Mouse (Mus musculus): ENCODE measurements around the gene Dusp12.

The Dusp12 gene

DNA sequence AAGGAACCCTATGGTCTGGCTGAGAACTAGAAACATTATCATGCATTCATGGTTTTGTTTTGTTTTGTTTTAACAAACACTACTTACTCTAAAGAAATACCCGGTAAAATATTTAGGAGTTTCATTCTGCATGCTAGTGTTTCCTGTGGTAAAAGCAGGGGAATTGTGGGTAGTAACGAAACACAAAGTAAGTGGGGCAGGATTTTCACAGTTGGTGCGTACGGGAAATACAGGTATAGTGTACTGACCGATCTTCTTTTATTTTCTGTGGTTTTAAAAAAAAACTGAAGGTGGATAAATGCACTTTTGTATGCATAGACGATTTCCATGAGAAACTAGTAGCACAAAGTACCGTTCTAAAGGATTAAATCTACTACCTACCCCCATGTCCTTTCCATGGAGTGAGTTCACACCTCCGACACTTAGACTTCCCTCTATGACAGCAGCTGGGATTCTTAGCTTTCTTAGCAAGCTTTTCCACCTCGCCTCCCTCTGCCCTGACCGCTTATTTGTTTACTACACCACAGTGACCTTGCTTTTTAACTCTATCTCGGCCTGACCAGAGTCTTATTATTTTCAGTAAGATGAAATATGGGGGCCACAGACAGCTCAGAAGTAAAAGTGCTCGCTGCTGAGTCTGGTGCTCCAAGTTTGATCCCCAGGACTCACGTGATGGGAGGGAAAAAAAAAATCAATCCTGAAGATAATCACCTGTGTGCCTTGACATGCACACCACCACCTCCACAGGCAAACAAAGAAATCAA is 23.5 kb downstream of the Dusp12 start:
- DNase-seq: no peak

GRCm38 (mm10) chr1:170858872-170859271 is 26.5 kb downstream of the Dusp12 start:
- no peak for DNase-seq

- no peak for DNase-seq
These were observed 28.0 kb downstream of the Dusp12 start for GRCm38 (mm10) chr1:170857369-170857768.

- DNase-seq: no peak
These were observed 30.1 kb downstream of the Dusp12 start for GRCm38 (mm10) chr1:170855056-170855760.

GRCm38 (mm10) chr1:170853604-170854003 is 31.7 kb downstream of the Dusp12 start:
- no peak for DNase-seq

DNA sequence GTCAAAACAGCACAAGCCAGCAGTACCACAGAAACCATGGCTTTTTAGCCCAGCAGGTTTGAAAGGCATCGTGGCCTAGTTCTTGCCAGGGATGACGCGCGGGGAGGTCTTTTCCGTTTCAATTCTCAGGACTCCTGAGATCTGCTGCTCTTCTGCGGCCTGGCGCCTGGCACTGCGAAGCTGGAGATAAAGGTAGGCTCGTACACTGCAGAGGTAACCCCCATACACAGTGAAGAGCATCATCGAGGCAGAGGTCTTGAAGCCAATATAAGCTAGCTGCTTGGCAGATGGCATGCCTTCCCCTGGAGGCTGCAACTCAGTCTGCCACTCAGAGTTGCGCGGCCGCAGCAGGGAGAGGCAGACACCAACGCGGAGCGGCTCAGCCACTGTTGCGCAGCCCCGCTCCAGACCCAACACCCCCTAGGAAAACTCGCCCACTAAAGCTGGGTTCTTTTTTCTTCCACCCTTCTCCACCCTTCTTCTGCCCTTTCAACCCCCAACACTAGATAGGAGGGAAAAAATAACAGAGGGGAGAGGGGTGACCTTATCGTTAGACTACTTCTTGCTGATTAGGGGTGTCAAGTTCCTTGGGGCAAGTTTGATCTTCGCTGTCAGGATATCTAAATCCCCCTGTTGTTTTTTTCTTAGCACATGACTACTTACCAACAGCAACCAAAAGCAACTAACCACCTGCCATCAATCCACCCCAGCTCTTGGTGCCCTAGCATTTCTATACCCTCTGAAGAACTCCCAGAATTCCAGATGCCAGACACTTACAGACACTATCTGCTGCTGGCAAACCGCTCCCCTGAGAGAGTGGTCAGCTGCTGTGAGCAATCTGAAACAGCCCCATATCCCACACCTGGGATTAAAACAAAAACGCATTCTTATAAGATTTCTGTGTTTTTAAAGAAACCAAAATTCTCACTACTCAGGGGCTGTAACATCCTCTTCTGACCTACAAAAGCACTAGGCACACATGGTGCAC is 34.4 kb downstream of the Dusp12 start:
- DNase-seq: no peak

DNA sequence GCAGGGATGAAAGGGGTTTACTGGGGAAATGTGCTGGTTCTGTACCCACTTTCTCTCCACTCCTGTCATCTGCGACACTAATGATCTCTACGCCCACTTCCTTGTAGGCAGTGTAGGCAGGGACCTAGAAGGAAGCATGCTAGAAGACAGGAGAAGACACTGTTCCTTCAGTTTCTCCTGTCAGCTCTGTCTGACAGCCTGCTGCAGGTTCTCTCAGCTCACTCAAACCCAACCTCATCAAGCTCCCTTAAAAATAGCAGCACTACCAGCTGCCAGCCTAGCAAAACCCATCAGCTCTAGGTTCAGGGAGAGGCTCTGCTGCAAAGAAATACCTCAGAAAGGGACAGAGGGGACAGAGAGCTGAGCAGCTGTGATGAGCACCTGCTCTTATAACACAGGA is 35.3 kb downstream of the Dusp12 start:
- DNase-seq: no peak

DNA sequence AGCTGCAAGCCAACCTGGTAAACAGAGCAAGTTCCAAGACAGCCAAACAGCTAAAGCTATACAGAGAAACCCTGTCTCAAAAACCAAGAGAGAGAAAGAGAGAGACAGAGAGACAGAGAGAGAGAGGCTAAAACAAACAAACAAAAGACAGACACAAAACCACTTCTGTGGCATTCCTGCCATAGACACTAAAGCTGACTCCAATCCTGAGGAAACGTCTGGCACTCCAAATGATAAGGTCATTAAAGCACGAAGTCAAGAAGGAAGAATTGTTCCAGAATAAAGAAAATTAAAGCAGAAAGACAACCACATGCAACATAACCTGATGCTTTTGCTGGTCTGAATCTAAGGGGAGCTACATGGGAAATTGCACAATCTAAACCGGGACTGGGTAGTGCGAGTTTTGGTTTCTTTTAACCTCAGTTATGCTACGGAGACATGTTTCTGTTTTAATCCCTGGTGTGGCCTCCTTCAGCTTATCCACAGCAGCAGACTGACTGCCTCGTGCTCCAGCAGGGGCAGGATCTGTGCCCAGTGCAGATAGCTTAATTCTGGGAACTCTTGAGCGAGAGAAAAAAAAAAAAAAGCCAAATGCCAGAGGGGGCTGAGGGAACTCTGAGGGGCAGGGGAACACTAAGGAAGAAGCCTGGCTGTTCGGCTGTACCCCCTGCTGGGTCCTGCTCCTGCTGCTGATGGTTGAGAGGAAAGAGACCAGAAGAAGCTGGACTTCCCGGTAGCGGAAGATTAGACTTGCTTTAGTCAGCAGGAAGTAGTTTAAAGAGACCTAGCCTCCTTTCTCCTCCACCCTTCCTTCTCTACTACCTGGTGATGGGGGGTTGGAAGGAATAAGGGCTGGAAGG is 39.7 kb downstream of the Dusp12 start:
- no peak for DNase-seq

DNA sequence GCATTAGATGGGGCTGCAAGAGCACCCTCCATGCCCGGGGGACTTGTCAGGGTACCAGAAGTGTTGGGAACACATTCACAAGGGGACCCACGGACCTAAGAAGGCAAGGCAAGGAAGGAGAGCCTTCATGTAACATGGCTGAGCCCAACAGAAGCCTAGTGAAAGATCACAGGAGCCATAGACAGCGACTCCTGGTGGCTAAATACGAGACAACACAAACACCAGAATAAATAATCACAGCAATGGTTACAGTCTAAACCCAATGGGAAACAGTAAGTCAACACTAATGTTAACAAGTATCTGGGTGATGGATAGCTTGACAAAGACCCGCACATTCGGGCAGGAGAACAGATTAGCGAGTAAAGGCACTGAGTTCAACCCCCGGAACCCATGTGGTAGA is 41.0 kb downstream of the Dusp12 start:
- DNase-seq: no peak

- DNase-seq: peak in 1 of 2 experiments; percentile 15
These were observed 45.7 kb downstream of the Dusp12 start for GRCm38 (mm10) chr1:170839685-170840084.

DNA sequence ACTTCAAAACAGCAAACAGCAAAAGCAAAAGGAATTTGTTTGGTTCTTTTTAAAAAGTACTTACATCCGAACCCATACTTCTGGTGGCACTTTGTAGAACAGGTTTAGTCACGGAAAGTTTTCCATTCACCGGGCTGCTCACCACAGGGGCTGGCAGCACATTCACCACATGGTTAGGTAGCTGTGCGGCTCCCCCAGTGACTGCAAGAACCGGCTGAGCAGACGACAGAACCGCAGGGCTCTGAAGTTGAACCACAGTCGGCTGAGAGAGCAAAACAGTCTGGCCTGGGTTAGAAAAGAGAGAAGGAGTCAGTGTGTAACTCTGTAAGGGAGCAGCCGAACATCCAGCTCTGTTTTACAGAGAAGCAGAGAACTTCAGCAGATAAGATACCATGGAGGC is 50.6 kb downstream of the Dusp12 start:
- peak; percentile 11 to 32 for DNase-seq

DNA sequence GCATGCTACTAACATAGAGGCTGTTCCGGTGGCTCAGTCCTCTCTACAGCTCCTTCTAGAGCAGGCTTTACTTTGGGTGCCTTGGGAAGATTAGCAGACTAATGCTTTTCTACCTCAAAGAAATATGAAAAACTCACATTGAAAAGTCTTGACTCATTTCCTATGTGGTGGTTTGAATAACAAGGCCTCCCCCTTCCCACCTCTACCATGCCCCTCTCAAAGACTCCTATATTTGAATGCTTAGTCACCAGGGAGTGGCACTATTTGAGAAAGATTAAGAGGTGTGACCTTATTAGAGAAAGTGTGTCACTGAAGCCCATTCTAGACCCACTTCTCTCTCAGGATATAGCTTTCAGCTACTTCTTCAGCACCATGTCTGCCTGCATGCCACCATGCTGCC is 55.6 kb downstream of the Dusp12 start:
- DNase-seq: no peak

DNA sequence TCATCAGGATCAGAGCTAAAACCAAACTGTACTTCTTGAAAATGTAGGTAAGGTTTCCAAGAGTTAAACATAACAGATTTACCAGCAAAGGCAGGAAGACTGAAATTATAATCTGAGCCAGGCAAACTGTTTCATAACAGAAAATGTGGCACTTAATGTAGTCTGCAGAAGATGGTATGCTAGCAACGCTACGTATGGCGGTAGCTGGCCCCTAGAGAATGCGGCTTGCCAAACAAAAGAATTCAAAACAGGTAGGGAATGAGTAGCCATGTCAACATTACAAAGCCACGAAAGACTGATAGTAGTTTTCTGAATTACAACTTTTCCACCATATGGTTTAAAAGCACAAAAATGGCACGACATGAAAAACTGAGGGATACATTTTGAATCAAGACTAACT is 56.0 kb downstream of the Dusp12 start:
- DNase-seq: no peak

Measured in kidney, adult 8-10 months (tissue).